Mouse (Mus musculus) megakaryocyte, embryonic 14.5 days (primary cell): ENCODE data around the gene Shc2. TPM values are rescaled to one million over a fixed set of nuclear protein-coding genes. Genes with fewer than 3 reads are reported as not detected.

Source experiments
- H3K27me3 ChIP-seq: replicated peaks from 2 replicates; pipeline ENCODE3; 2012; ENCODE audit warnings: inconsistent platforms
- H3K36me3 ChIP-seq: replicated peaks from 2 replicates; pipeline ENCODE3; 2012; ENCODE audit warnings: low read length, inconsistent platforms, mixed read lengths
- H3K4me1 ChIP-seq: 2 replicates; pipeline ENCODE4 v1.6.1; 2012; ENCODE audit warnings: inconsistent platforms
- H3K4me3 ChIP-seq: replicated peaks from 2 replicates; pipeline ENCODE3; 2012; ENCODE audit warnings: moderate library complexity, mild to moderate bottlenecking, inconsistent platforms
- H3K9me3 ChIP-seq: 2 replicates; pipeline ENCODE4 v1.6.1; 2012; ENCODE audit warnings: inconsistent platforms
- FLI1 ChIP-seq: IDR thresholded peaks from 2 replicates; pipeline ENCODE4 v1.6.1; 2012; ENCODE audit warnings: low read length, inconsistent platforms, mixed read lengths
- GATA1 ChIP-seq: IDR thresholded peaks from 3 replicates; pipeline ENCODE4 v1.6.1; 2012; ENCODE audit warnings: mixed read lengths, low read length, inconsistent platforms, borderline replicate concordance
- polyA plus RNA-seq: library from polyadenylated mRNA; stranded (reverse); fragments of >175 nt; gene quantifications from 2 replicates; pipeline ENCODE4 v1.2.3, GENCODE M21; 2012; ENCODE audit warnings: low replicate concordance; ENCODE audit not compliant: insufficient read depth

Shc2 gene
- polyA plus RNA-seq, 1 experiment = not detected

DNA sequence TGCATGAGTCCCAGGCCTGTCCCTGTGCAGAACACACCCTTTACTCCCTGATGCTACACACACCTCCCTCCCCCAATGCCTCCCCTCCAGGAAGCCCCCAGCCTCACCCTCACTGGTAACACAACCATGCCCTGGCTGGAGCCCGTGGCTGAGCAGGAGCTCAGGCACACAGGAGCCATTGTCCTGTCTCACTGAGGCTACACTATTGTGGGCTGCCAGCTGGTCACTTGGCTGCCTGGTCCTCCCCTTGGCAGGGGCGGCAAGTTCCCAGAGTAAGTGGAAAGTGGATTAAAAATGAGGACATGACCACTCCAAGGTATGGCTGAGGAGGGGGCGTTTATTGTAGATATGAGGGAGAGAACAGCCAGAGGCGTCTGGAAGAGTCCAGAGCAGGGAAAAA lies 31.2 kb downstream of the Shc2 start:
- Histone ChIP-seq H3K9me3 (peaks cover 16% of the 10 kb centered on the region), H3K36me3 (no peaks in the 10 kb centered on the region), H3K4me3 (no peak overlapping the region), H3K27me3 (peaks cover 64% of the 10 kb centered on the region), H3K4me1 (no peaks in the 10 kb centered on the region)
- TF ChIP-seq FLI1 (no peak), GATA1 (no peak)

DNA sequence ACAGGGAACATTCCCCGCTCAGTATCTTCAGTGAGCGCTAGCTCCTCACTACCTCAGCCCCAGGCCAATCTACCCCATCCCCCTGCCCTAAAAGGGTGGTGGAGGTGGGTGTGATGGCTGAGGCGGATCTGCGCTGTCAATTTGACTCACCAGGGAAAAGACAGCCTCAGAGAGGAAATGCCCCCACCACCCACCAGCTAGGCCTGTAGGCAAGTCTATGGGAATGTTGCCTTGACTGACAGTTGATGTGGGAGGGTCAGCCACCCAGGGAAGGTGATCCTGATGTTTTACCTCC lies 39.8 kb downstream of the Shc2 start:
- peaks cover 12% of the 10 kb centered on the region for H3K4me1 ChIP-seq
- no peaks in the 10 kb centered on the region for H3K9me3 ChIP-seq
- H3K36me3 ChIP-seq = no peaks in the 10 kb centered on the region
- H3K27me3 ChIP-seq = peaks cover 64% of the 10 kb centered on the region
- H3K4me3 ChIP-seq = no peak overlapping the region
- TF ChIP-seq FLI1 (no peak), GATA1 (no peak)

DNA sequence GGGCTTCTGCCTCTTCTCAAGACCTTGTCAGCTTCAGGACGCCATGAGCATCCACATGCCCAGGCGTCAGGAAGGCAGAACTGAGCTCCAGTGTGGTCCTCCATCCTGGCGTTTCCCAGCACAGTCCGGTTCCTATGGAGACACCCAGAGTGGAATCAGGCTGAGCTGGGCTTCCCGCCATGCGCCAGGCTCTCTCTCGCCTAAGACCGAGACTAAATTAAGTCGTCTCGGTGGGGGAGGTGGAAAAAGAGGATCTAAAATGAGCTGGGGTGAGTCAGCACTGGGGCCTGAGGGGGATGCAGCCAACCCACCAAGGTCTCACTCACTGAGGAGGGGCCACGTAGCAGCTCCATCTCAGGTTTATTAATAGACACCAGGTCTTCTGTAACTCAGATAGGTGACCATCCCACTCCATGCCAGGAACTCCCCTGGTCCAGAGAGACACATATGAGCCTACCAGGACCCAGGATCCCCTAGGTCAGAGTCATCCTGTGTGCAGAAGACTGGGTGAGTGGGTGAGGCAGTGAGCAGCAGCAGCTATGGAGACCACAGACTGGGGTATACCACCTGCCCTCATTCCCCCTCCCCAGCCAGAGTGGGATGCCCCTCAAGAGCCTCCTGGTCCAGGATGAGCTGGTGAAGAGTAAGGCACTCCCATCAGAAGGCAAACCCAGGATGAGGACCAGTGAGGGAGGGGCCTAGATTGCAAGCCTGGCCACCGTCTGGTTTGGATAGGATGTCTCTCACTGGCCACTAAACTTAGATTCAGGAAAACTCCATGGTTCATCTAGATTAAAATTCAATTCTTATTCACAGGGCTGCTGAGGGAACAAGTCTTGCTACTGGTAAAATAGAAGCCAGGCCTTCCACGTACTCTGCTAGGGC lies 40.4 kb downstream of the Shc2 start:
- Histone ChIP-seq H3K27me3 (peaks cover 68% of the 10 kb centered on the region), H3K9me3 (peaks cover 2% of the 10 kb centered on the region), H3K4me1 (peaks cover 12% of the 10 kb centered on the region), H3K36me3 (no peaks in the 10 kb centered on the region), H3K4me3 (no peak overlapping the region)
- TF ChIP-seq FLI1 (no peak), GATA1 (no peak)

DNA sequence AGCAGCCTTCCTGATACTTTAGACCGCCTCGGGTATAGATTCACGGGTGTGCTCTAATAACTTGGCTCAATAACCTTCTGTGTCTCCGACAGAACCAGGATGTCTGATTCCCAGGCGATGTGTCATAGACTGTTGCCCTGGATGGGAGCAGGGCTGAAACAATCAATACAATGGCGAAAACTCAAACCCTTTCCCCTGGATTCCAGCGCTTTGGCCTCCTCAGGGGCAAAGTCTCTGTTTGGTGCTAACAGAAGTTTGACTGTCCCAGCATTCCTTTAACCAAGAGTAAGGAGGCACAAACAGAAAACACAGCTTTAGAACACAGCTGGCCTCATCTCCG lies 42.2 kb downstream of the Shc2 start:
- no peaks in the 10 kb centered on the region for H3K36me3 ChIP-seq
- TF ChIP-seq GATA1 (no peak), FLI1 (no peak)
- H3K4me1 ChIP-seq = peaks cover 12% of the 10 kb centered on the region
- H3K9me3 ChIP-seq = peaks cover 10% of the 10 kb centered on the region
- H3K4me3 ChIP-seq = no peak overlapping the region
- peaks cover 69% of the 10 kb centered on the region for H3K27me3 ChIP-seq

DNA sequence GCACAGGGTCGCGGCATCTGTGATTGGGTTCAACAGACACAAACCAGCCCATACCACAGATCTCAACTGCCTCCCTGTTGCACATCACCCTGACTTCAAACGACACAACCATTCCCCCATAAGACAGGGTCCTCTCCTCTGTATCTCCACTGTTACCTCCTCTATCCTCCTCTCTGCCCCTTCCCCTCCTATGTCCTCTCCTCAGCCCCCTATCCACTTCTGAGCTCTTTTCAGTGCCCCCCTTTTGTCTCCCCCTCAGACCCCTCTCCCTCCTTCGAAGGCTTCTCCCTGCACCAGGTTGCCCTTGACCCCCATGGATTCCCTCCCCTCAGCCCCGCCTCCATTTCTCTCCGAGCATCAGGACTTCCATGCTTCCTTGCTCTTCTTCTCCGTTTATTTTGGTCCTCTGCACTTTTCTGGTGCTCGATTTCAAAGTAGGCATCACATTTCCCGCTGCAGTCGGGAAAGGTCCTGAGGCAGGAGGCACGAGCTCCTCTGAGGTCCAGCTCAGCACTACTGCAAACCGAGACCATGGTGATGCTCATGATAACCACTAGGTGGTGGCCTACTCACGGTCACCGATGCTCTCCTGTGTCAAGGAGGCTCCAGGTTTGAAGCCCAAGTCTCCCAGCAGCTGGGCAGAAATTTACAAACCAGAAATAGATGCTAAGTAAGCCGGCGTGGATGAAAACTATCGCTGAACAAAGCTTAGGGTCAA lies 42.7 kb downstream of the Shc2 start:
- H3K9me3 ChIP-seq = peaks cover 10% of the 10 kb centered on the region
- no peak overlapping the region for H3K4me3 ChIP-seq
- no peak for TF ChIP-seq FLI1
- TF ChIP-seq GATA1 = no peak
- H3K27me3 ChIP-seq = peaks cover 65% of the 10 kb centered on the region
- H3K36me3 ChIP-seq = no peaks in the 10 kb centered on the region
- peaks cover 12% of the 10 kb centered on the region for H3K4me1 ChIP-seq

DNA sequence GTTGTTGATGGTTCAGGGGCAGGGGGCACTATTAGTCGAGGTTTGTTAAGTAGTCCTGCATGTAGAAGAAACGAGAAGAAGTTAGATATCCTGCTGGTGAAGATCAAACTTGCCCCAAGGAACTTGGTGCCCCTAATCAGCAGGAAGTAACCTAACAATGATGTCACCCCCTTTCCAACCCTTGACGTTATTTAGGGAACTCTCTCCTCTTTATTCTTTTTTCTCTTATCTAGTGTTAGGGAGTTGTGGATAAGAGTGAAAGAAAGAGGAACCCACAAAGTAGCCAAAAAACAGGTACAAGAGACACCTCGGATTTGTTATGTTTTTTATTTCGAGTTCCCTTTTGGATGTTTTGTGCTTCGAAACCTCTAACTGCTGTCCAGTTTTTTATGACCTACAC lies 43.6 kb downstream of the Shc2 start:
- TF ChIP-seq GATA1 (no peak), FLI1 (no peak)
- Histone ChIP-seq H3K27me3 (peaks cover 59% of the 10 kb centered on the region), H3K9me3 (peaks cover 13% of the 10 kb centered on the region), H3K4me1 (peaks cover 12% of the 10 kb centered on the region), H3K4me3 (no peak overlapping the region), H3K36me3 (no peaks in the 10 kb centered on the region)

DNA sequence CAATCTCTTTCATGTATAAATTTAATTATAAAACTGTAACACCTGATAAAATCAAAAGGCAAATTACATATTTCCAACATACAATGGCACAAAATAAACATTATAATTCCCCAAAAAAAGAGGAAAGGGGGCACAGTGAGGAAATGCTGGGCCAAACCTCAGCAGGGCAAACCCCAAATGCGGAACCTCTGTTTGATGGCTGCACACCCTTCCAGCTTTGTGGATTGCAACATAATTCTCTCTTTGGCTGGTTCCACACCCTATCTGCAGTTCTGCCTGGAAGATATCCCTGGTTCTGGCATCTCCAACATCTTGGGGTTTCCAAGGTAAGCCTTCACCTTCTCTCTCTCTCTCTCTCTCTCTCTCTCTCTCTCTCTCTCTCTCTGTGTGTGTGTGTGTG lies 47.0 kb downstream of the Shc2 start:
- peaks cover 9% of the 10 kb centered on the region for H3K4me1 ChIP-seq
- H3K4me3 ChIP-seq = no peak overlapping the region
- H3K9me3 ChIP-seq = peaks cover 13% of the 10 kb centered on the region
- H3K36me3 ChIP-seq = no peaks in the 10 kb centered on the region
- TF ChIP-seq FLI1 = no peak
- no peak for TF ChIP-seq GATA1
- H3K27me3 ChIP-seq = peaks cover 57% of the 10 kb centered on the region

DNA sequence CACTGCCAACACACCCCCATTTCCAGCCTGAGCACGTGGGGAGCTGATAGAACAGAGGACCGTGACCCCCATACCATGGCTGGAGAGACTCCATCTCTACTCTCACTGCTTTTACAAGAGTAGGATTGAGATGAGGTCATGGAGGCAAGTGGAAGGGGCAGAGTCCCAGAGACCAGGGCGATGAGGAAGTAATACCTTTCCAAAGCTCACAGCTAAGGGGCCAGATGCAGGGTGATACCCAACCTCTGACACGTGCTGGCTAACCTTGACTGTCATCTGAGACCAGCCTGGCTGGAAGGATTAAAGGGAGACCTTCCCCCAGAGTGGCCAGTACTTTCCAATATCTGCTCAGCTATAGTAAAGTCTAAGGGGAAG lies 50.0 kb downstream of the Shc2 start:
- Histone ChIP-seq H3K27me3 (peaks cover 60% of the 10 kb centered on the region), H3K4me3 (no peak overlapping the region), H3K4me1 (no peaks in the 10 kb centered on the region), H3K9me3 (peaks cover 13% of the 10 kb centered on the region), H3K36me3 (no peaks in the 10 kb centered on the region)
- TF ChIP-seq GATA1 (no peak), FLI1 (no peak)

DNA sequence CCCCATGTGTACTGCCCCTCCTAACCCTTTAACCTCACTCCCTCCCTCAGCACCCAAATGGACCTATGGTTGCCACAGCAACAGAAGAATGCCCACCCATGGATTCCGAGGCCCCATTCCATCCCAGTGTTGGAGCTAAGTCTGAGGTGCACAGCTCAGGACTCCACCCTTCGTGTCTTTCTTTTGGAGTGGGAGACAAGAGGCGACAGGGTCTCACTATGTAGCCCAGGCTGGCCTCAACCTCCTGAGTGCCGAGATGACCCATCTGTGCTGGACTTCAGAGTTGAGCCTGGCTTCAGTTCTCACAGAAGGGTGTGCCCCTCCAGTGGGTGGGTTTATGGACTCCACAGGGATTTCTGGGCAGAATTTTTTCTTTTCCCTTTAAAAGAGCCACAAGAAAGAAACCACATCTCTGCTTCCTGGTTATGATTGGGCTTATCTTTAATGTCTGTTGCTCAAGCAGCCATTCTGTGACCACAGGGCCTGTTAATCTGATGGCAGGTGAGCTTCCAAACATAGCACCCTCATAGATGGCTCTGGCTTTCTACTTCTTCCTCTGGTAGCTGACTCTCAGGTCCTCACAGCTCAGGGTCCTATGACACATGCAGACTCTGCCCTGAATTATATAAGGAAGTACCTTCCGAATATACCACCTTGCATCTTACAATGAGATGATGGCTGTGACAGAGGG lies 50.5 kb downstream of the Shc2 start, which contains the start of gene Theg:
Gene Theg (minus strand): TSS at position 271 of the 691 bp plus-strand sequence.
- Histone ChIP-seq H3K27me3 (peaks cover 57% of the 10 kb centered on the region), H3K36me3 (no peaks in the 10 kb centered on the region), H3K4me3 (no peak within 1 kb of the TSS), H3K9me3 (peaks cover 10% of the 10 kb centered on the region), H3K4me1 (no peaks in the 10 kb centered on the region)
- TF ChIP-seq GATA1 = no peak
- TF ChIP-seq FLI1 = no peak

DNA sequence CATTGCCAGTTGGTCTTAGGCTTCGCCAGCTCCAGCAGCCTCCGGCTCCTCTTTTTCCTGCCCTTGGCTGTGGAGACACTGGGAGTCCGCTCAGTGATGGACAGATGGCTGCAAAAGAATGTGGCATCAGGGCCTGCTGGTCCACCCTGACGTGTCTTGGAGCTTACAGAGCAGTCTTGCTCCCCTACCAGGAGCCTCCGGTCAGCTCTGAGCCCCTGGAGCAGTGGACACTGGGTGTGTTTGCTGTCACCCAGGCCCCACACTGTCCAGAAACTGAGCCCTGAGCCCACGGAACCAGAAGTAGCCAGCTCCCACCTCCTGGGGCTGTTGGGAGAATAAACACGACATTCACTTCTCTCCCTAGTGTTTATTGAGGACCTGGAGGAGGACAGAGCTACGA lies 51.5 kb downstream of the Shc2 start:
- no peaks in the 10 kb centered on the region for H3K4me1 ChIP-seq
- no peaks in the 10 kb centered on the region for H3K36me3 ChIP-seq
- H3K4me3 ChIP-seq = no peak overlapping the region
- peaks cover 54% of the 10 kb centered on the region for H3K27me3 ChIP-seq
- no peak for TF ChIP-seq GATA1
- no peak for TF ChIP-seq FLI1
- H3K9me3 ChIP-seq = 0 out of 2 replicates have a peak, but pooled peaks cover 4% of the 10 kb centered on the region
